Mouse (Mus musculus) liver, embryonic 14.5 days (tissue): ENCODE measurements around the gene Slco2a1.

Source experiments
- CTCF ChIP-seq: IDR thresholded peaks from 2 replicates; pipeline ENCODE4 v1.5.1; 2016; ENCODE audit warnings: antibody characterized with exemption, low read depth, control low read depth
- EP300 ChIP-seq: IDR thresholded peaks from 2 replicates; pipeline ENCODE4 v1.6.1; 2016; ENCODE audit warnings: antibody characterized with exemption, low read depth

DNA sequence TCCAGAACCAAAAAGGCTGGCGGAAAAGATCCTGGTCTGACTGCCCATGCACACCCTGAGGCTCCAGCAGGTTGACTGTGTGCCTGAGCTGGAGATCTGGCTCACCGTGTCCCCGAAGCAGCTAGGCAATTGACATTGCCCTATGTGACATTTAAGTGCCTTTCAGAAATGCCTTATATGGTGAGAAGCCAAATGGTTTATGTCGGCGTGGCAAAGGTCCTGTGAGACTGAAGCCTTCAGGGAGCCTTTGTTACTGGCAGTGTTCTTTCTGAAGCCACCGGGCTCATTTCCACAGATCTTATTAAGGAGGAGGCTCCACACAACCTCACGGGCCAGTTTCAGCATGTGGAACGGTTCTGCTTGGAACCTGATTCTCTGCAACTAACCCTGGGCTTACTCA is 98.8 kb downstream of the Slco2a1 start:
- TF ChIP-seq CTCF = no peak
- TF ChIP-seq EP300 = no peak
